Mouse (Mus musculus) cortical plate, adult 2 months (tissue): ENCODE results near the gene Ifnb1.

ENCODE experiments used
- CTCF ChIP-seq: fragments of 200-500 bp; IDR thresholded peaks from 2 replicates; pipeline ENCODE4 v1.5.1; 2011; ENCODE audit warnings: mild to moderate bottlenecking, control low read depth, low read length; ENCODE audit not compliant: insufficient read depth; ENCODE audit errors: extremely low read depth
- POLR2A ChIP-seq: fragments of 200-500 bp; IDR thresholded peaks from 2 replicates; pipeline ENCODE4 v1.6.1; 2011; ENCODE audit warnings: mild to moderate bottlenecking, low read length, control low read depth; ENCODE audit not compliant: insufficient read depth; ENCODE audit errors: extremely low read depth

DNA sequence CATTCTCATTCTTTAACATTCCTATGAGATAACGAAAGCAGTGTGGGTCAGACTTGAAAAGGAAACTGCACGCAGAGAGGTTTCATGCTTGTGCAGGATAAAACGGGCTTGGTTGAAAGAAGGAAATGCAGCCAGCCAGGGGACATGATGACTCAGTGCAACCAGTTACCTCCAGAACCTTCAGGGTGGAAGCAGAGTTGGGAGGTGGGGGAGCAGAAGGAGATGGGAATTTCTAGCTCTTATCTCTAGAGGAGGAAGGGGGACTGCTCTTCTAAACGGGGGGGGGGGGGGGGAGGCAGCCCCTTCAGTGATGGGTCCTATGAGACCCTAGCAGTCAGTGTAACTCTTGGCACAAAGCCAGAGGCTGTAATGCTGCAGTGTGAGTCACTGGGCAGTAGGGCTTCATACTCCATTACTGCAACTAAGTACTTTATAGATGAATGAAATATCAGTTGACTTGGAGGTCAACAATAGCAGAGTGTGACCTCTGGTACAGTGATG lies 6.8 kb downstream of the Ifnb1 start:
- TF ChIP-seq CTCF, result no peak
- TF ChIP-seq POLR2A, result no peak
